Mouse (Mus musculus) embryo, embryonic 11.5 days (tissue): ENCODE results near the gene Gm2004.
"Not testable (repeated sequence)": the region's sequence is repeated elsewhere in the genome, so short reads cannot be mapped to it uniquely, and the experiment has no call there.

Source experiments
- DNase-seq: peaks from one replicate; pipeline ENCODE4 v3.0.0-alpha.2; 2012; ENCODE audit warnings: low read depth, low spot score

The Gm2004 gene

DNA sequence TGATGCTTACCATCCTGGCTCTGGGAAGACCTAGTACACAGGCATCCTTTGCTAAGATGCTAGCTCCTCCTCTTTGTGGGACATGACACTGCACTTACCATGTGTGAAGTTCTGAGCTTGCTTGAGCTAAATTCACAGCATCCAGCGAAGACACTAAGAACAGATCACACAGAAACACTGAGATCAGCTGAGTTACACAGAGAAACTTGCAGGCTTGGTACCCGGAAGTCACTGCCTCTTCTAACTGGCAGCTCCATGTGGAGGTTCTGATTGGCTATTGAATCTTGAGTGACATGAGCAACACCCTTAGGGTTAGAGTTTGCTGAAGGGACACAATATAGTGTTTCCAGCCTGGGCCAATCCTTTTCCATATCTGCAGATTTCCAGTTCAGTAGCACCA lies at the start of gene Gm2004:
Gene Gm2004 (minus strand): TSS at position 101 of the 400 bp plus-strand sequence.
- not testable (repeated sequence) for DNase-seq
